Mouse (Mus musculus): ENCODE measurements at regions not wholly inside any gene's neighbourhood (a gene's known extent, or its start where the extent isn't known, plus 50 kb on each side); places are given as distances from the start of the nearest gene placed in this dataset.

DNA sequence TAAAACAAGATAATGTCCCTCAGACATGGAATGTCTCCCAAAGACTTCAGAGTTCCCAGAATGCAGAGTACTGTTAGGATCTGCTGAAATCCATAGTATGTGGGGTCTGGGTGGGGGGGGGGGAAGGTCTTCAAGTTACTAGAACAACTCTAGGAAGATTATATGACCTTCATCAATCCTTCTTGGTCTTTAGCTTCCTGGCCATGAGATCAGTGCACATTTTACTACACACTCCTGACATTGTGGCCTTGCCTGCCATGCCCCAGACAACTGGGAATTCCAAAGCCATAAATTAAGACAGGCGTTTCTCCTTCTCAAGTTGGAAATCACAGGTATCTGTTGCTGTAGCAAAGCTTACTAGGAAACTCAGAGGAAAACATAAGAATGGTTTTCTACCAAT is 343.1 kb downstream of the Pdgfc start:
- TF ChIP-seq POLR2A (IDR thresholded peaks at IDR 0.05; ENCODE audit: low read depth, low read length), result no peak
- TF ChIP-seq CTCF (IDR thresholded peaks at IDR 0.05; ENCODE audit: borderline replicate concordance, insufficient read depth, low read length), result no peak
